Mouse (Mus musculus) CH12.LX (cell line): ENCODE data around the gene Gtpbp4. TPM values are rescaled to one million over a fixed set of nuclear protein-coding genes. Genes with fewer than 3 reads are reported as not detected.
A peak's percentile ranks its signal among the peaks of the same experiment; 100 is the strongest.

Experiments
- DNase-seq: peaks from one replicate; pipeline ENCODE4 v3.0.0-alpha.2; 2013; ENCODE audit errors: extremely low read depth
- H3K27ac ChIP-seq: 2 replicates; pipeline ENCODE4 v1.5.1; 2012; ENCODE audit warnings: low read depth, mild to moderate bottlenecking, control low read depth, moderate library complexity; ENCODE audit not compliant: insufficient read depth
- H3K27me3 ChIP-seq: replicated peaks from 2 replicates; pipeline ENCODE3; 2012; ENCODE audit warnings: inconsistent platforms
- H3K36me3 ChIP-seq, 2 experiments: replicated peaks in 1 of 2; 2 replicates each; pipeline versions ENCODE3 to v1.6.1; 2012; ENCODE audit warnings: inconsistent platforms in 1 of 2, low read length in 1 of 2, mild to moderate bottlenecking in 1 of 2, mixed read lengths in 1 of 2, moderate library complexity in 1 of 2; ENCODE audit not compliant: control insufficient read depth in 1 of 2, insufficient read depth in 1 of 2
- H3K4me1 ChIP-seq, 2 experiments: 2 replicates each; pipeline ENCODE4 v1.6.1; 2012; ENCODE audit warnings: inconsistent platforms in 1 of 2, moderate library complexity in 1 of 2; ENCODE audit not compliant: insufficient read depth in 2 of 2, control insufficient read depth in 1 of 2
- H3K4me2 ChIP-seq: 2 replicates; pipeline ENCODE4 v1.6.1; 2012; ENCODE audit warnings: low read depth, mild to moderate bottlenecking, control low read depth; ENCODE audit not compliant: poor library complexity, insufficient read depth, severe bottlenecking
- H3K4me3 ChIP-seq, 3 experiments: fragments of 150-350 bp in 1 of 3; sonication (generic) in 1 of 3; replicated peaks in 1 of 3; 2 replicates each; pipeline versions ENCODE3 to v1.5.1; 2011 to 2012; ENCODE audit warnings: low read depth in 2 of 3, low read length in 2 of 3, mild to moderate bottlenecking in 2 of 3, moderate library complexity in 2 of 3, control low read depth in 1 of 3, improper control_type of control experiment in 1 of 3, inconsistent platforms in 1 of 3, mixed read lengths in 1 of 3; ENCODE audit not compliant: poor library complexity in 1 of 3
- H3K79me2 ChIP-seq: replicated peaks from 2 replicates; pipeline ENCODE4 v1.6.1; 2012; ENCODE audit warnings: mild to moderate bottlenecking, moderate library complexity; ENCODE audit not compliant: control insufficient read depth, poor library complexity, insufficient read depth, severe bottlenecking; ENCODE audit errors: extremely low read depth
- H3K9ac ChIP-seq: 2 replicates; pipeline ENCODE4 v1.6.1; 2012; ENCODE audit warnings: low read depth, mild to moderate bottlenecking, control low read depth, moderate library complexity; ENCODE audit not compliant: insufficient read depth
- H3K9me3 ChIP-seq: replicated peaks from 2 replicates; pipeline ENCODE3; 2012; ENCODE audit warnings: low read length, inconsistent platforms, mixed read lengths
- CHD1 ChIP-seq: IDR thresholded peaks from 2 replicates; pipeline ENCODE4 v1.6.1; 2012; ENCODE audit warnings: low read depth, low read length, improper control_type of control experiment, inconsistent platforms
- CTCF ChIP-seq, 2 experiments: IDR thresholded peaks in 1 of 2; conservative IDR thresholded peaks in 1 of 2; 2 replicates each; pipeline ENCODE4 v1.5.1; 2011 to 2012; ENCODE audit warnings: low read depth in 2 of 2, low read length in 2 of 2, improper control_type of control experiment in 1 of 2, inconsistent platforms in 1 of 2, mild to moderate bottlenecking in 1 of 2, moderate library complexity in 1 of 2
- E2F4 ChIP-seq: IDR thresholded peaks from 2 replicates; pipeline ENCODE4 v1.6.1; 2011; ENCODE audit warnings: low read depth, low read length, improper control_type of control experiment; ENCODE audit not compliant: insufficient replicate concordance
- EP300 ChIP-seq: IDR thresholded peaks from 2 replicates; pipeline ENCODE4 v1.6.1; 2011; ENCODE audit warnings: low read length, improper control_type of control experiment
- GABPA ChIP-seq: IDR thresholded peaks from 2 replicates; pipeline ENCODE4 v1.6.1; 2012; ENCODE audit warnings: low read depth, low read length, improper control_type of control experiment, inconsistent platforms; ENCODE audit not compliant: insufficient replicate concordance
- JUN ChIP-seq: IDR thresholded peaks from 2 replicates; pipeline ENCODE4 v1.6.1; 2011; ENCODE audit warnings: low read depth, mild to moderate bottlenecking, low read length, improper control_type of control experiment, moderate library complexity; ENCODE audit not compliant: insufficient read depth
- MAFK ChIP-seq: IDR thresholded peaks from 2 replicates; pipeline ENCODE4 v1.6.1; 2011; ENCODE audit warnings: low read length, improper control_type of control experiment; ENCODE audit not compliant: insufficient replicate concordance
- MAX ChIP-seq: IDR thresholded peaks from 2 replicates; pipeline ENCODE4 v1.6.1; 2011; ENCODE audit warnings: low read length, improper control_type of control experiment
- MEF2A ChIP-seq: IDR thresholded peaks from 2 replicates; pipeline ENCODE4 v1.6.1; 2014; ENCODE audit warnings: low read depth, mild to moderate bottlenecking, inconsistent platforms, low read length, improper control_type of control experiment, borderline replicate concordance
- MXI1 ChIP-seq: IDR thresholded peaks from 2 replicates; pipeline ENCODE4 v1.6.1; 2011; ENCODE audit warnings: mild to moderate bottlenecking, low read depth, low read length, improper control_type of control experiment
- RAD21 ChIP-seq: IDR thresholded peaks from 2 replicates; pipeline ENCODE4 v1.6.1; 2011; ENCODE audit warnings: low read depth, mild to moderate bottlenecking, low read length, improper control_type of control experiment, moderate library complexity
- RCOR1 ChIP-seq: conservative IDR thresholded peaks from 2 replicates; pipeline ENCODE4 v1.6.1; 2012; ENCODE audit warnings: low read depth, mild to moderate bottlenecking, inconsistent platforms, low read length, improper control_type of control experiment
- SIN3A ChIP-seq: IDR thresholded peaks from 2 replicates; pipeline ENCODE4 v1.6.1; 2012; ENCODE audit warnings: low read length, improper control_type of control experiment, inconsistent platforms
- UBTF ChIP-seq: IDR thresholded peaks from 2 replicates; pipeline ENCODE4 v1.6.1; 2012; ENCODE audit warnings: low read depth, mild to moderate bottlenecking, inconsistent platforms, low read length, improper control_type of control experiment, moderate library complexity
- USF1 ChIP-seq: IDR thresholded peaks from 2 replicates; pipeline ENCODE4 v1.6.1; 2014; ENCODE audit warnings: low read depth, mild to moderate bottlenecking, inconsistent platforms, low read length, improper control_type of control experiment
- dilution Hi-C: fragments of 300-500 bp; cut with MboI; formaldehyde crosslinking; loops from 2 replicates; pipeline ENCODE4 v1.14.3; 2020; ENCODE audit warnings: low sequenced_read_pairs; ENCODE audit not compliant: extremely low pct_unique_long_range_greater_than_20kb, extremely low pct_ligation_motif_present
- in situ Hi-C: fragments of 300-500 bp; cut with MboI; formaldehyde crosslinking; loops from 3 replicates; pipeline ENCODE4 v1.14.3; 2019; ENCODE audit warnings: low sequenced_read_pairs, low pct_ligation_motif_present, low pct_unique_long_range_greater_than_20kb, mixed read lengths
- polyA plus RNA-seq: library from polyadenylated mRNA; unstranded; fragments of >175 nt; gene quantifications from 2 replicates; pipeline ENCODE4 v1.2.1, GENCODE M21; 2012; ENCODE audit warnings: low read depth; ENCODE audit not compliant: insufficient read length
- total RNA-seq, 2 experiments: library from RNA; depleted of rRNA; stranded (reverse); fragments of 300-350 nt in 1 of 2; fragments of >200 nt in 1 of 2; gene quantifications; 2 replicates each; pipeline ENCODE4 v1.2.3; 2012 to 2014

Gene Gtpbp4
- total and polyA plus RNA-seq, 3 experiments, result 92.1 to 174 (median 116) TPM

GRCm38 (mm10) chr13:9022623-9023022, 26.7 kb upstream of the Gtpbp4 start (continued):
- TF ChIP-seq CHD1, result no peak
- TF ChIP-seq USF1, result no peak
- TF ChIP-seq EP300, result peak; percentile 9; the same call in 1 of the 2 replicates
- no peak for TF ChIP-seq MAFK
- TF ChIP-seq RCOR1, result no peak
- no peak for TF ChIP-seq GABPA
- TF ChIP-seq JUN, result peak; percentile 10; the same call in 1 of the 2 replicates
- peak; percentile 72 for TF ChIP-seq MEF2A
- no peak for TF ChIP-seq SIN3A
- TF ChIP-seq RAD21, result no peak
- no peak for TF ChIP-seq MXI1
- no peak for TF ChIP-seq UBTF

- TF ChIP-seq E2F4, result no peak
- no peak for TF ChIP-seq MAFK
- H3K27me3 ChIP-seq, result no peaks in the 10 kb centered on the region
- dilution Hi-C loops (no loop called here), in situ Hi-C loops (no loop called here)
- no peaks in the 10 kb centered on the region for H3K36me3 ChIP-seq
- no peak overlapping the region for H3K27ac ChIP-seq
- DNase-seq, result no peak
- H3K9me3 ChIP-seq, result no peaks in the 10 kb centered on the region
- no peaks in the 10 kb centered on the region for H3K79me2 ChIP-seq
- no peak overlapping the region for H3K4me3 ChIP-seq
- H3K9ac ChIP-seq, result no peak overlapping the region
- H3K4me1 ChIP-seq, result peaks cover 3 to 11% of the 10 kb centered on the region in 2 experiments; a peak in 3 of 4 replicates
- H3K4me2 ChIP-seq, result no peak overlapping the region
These were observed 25.7 kb upstream of the Gtpbp4 start for GRCm38 (mm10) chr13:9021556-9021955.

GRCm38 (mm10) chr13:9019713-9020112, 23.8 kb upstream of the Gtpbp4 start:
- no peak for DNase-seq
- no peak overlapping the region for H3K27ac ChIP-seq
- H3K4me3 ChIP-seq, result no peak overlapping the region
- no peaks in the 10 kb centered on the region for H3K9me3 ChIP-seq
- H3K36me3 ChIP-seq, result no peaks in the 10 kb centered on the region
- no peak overlapping the region for H3K9ac ChIP-seq
- dilution Hi-C loops, result no loop called here
- no peaks in the 10 kb centered on the region for H3K79me2 ChIP-seq
- TF ChIP-seq CTCF (conservative IDR thresholded peaks at IDR 0.05 in 1 of 2, IDR thresholded peaks at IDR 0.05 in 1 of 2; ENCODE audit: low read depth in 2 of 2, low read length in 2 of 2), result no peak
- no peak for TF ChIP-seq MAX
- no peaks in the 10 kb centered on the region for H3K27me3 ChIP-seq
- H3K4me2 ChIP-seq, result no peak overlapping the region
- H3K4me1 ChIP-seq, result peaks cover 3 to 14% of the 10 kb centered on the region in 2 experiments; a peak in 3 of 4 replicates
- in situ Hi-C loops, result no loop called here
